Mouse (Mus musculus) ES-Bruce4 (cell line): ENCODE results near the gene Ccdc130.

Experiments used
- CTCF ChIP-seq: IDR thresholded peaks from one replicate; pipeline ENCODE4 v1.8.1; 2011; ENCODE audit warnings: low read depth, low read length
- EP300 ChIP-seq: IDR thresholded peaks from 2 replicates; pipeline ENCODE4 v1.6.1; 2011; ENCODE audit warnings: low read depth, low read length; ENCODE audit not compliant: insufficient read depth
- POLR2A ChIP-seq: IDR thresholded peaks from one replicate; pipeline ENCODE4 v1.8.1; 2011; ENCODE audit warnings: low read length; ENCODE audit not compliant: insufficient read depth

- TF ChIP-seq CTCF (no peak), POLR2A (no peak), EP300 (no peak)
These were observed 13.7 kb downstream of the Ccdc130 start for GRCm38 (mm10) chr8:84256458-84256821.
